Mouse (Mus musculus): ENCODE results near the gene Stx6. TPM values are rescaled to one million over a fixed set of nuclear protein-coding genes. Genes with fewer than 3 reads are reported as not detected.

Stx6 gene
- polyA plus RNA-seq, 1 experiment from 2014 or later, result 8.5 TPM

DNA sequence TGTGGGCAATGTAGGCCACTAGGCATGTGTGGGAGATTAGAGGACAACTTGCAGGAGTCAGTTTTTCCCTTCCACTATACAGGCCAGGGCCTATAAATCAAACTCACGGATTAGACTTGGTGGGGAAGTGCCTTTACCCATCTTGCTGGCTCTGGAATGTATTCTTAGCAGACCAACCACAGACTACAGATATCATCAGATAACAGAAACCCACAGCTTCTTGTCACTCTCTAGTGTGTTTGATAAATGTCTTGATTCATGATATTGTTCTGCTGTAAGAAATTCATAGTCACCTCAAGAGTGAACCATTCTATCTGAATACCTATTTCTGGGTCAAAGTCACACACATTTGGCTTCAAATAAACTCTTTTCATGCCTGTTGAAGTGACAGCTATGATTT is 38.8 kb upstream of the Stx6 start:
- Histone ChIP-seq H3K27me3 (ENCODE audit: insufficient read depth, low read length) (no peaks in the 10 kb centered on the region), H3K4me3 (ENCODE audit: low read depth, low read length) (no peak overlapping the region), H3K9me3 (ENCODE audit: low read length) (no peaks in the 10 kb centered on the region), H3K4me1 (ENCODE audit: insufficient read depth) (no peaks in the 10 kb centered on the region), H3K27ac (ENCODE audit: low read depth) (no peak overlapping the region), H3K9ac (replicated peaks) (no peak overlapping the region), H3K36me3 (replicated peaks; ENCODE audit: insufficient read depth, low read length) (no peaks in the 10 kb centered on the region), H3K4me2 (ENCODE audit: low read depth, low read length) (no peak overlapping the region)
- no peak for TF ChIP-seq CTCF (IDR thresholded peaks at IDR 0.05; ENCODE audit: low read depth)
- no peak for DNase-seq
- ATAC-seq, result no peak
- WGBS (ENCODE audit: insufficient replicate concordance), result 64% methylated on average over 1 of the region's 1 CpGs

DNA sequence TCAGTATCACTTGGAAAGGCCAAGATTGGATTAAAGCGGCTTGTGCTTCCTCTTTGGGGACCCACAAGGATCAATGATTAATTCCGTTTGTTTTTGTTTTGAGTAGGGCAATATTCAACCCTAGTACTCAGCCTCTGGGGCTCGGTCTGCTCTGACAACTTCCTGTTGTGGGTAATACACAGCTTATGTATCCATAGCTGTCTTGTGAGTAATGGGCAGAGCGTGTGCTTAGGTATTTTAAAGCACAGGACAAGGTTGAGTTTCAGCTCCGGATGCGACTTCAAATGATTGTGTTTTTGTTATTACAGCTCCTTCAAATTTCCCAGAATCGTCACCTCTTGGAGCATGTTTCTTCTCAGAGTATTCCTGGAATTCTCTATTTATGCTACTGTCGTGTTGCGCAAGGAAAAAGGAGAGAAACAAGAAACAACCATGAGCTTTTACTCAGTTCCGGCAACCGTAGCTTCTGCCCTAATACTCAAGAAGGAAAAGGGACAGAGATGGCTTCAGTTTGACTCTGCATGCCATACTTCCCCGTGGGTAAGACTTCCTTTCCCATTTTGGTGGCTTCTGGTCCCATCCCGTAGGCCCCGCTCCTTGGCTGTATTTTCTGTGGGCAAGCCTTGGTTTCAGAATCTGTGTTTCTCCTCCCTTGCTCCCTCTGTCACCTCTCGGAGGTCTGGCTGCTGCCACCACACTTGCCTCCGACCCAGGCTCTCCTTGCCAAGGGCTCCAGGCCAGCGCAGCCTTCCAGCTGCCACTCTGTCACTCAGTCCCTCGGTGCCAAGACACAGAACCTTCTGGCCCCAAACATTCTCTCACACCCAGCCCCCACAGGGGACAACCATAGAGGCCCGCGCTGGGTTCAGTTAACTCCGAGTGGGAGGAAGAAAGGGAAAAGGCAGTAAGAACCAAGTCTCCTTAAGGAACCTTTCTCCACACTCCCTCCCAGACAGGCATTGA is 36.3 kb upstream of the Stx6 start:
- Histone ChIP-seq H3K4me3 (ENCODE audit: low read depth, low read length) (no peak overlapping the region), H3K9ac (replicated peaks) (no peak overlapping the region), H3K27me3 (ENCODE audit: insufficient read depth, low read length) (no peaks in the 10 kb centered on the region), H3K9me3 (ENCODE audit: low read length) (no peaks in the 10 kb centered on the region), H3K4me2 (ENCODE audit: low read depth, low read length) (no peak overlapping the region), H3K27ac (ENCODE audit: low read depth) (no peak overlapping the region), H3K36me3 (replicated peaks; ENCODE audit: insufficient read depth, low read length) (no peaks in the 10 kb centered on the region), H3K4me1 (ENCODE audit: insufficient read depth) (no peaks in the 10 kb centered on the region)
- ATAC-seq (no peak), DNase-seq (no peak)
- no peak for TF ChIP-seq CTCF (IDR thresholded peaks at IDR 0.05; ENCODE audit: low read depth)
- 70% methylated on average over 21 of the region's 21 CpGs for WGBS (ENCODE audit: insufficient replicate concordance)

DNA sequence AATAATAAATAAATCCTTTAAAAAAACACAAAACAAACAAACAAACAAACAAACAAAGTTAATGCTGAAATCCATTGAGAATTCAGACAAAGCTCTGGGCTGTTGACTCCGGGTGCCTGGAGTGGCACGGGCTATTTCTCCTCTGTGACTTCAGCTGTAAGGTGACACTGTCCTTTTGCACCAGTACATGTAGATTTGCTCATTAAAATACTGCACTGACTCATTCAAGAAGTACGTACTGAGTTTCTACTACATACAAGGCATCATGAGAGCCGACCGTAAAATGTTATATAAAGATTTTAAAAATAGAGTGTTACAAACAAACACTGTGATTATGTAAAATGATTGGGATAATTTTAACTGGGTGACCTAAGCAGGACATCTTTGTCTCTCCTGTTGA is 34.1 kb upstream of the Stx6 start:
- no peaks in the 10 kb centered on the region for H3K36me3 ChIP-seq (replicated peaks; ENCODE audit: insufficient read depth, low read length)
- no peak overlapping the region for H3K27ac ChIP-seq (ENCODE audit: low read depth)
- DNase-seq (no peak), ATAC-seq (no peak)
- H3K4me1 ChIP-seq (ENCODE audit: insufficient read depth), result no peaks in the 10 kb centered on the region
- no peaks in the 10 kb centered on the region for H3K9me3 ChIP-seq (ENCODE audit: low read length)
- H3K27me3 ChIP-seq (ENCODE audit: insufficient read depth, low read length), result no peaks in the 10 kb centered on the region
- H3K9ac ChIP-seq (replicated peaks), result no peak overlapping the region
- TF ChIP-seq CTCF (IDR thresholded peaks at IDR 0.05; ENCODE audit: low read depth) (no peak), EP300 (IDR thresholded peaks at IDR 0.05; ENCODE audit: low read depth) (no peak)
- H3K4me3 ChIP-seq (ENCODE audit: low read depth, low read length), result no peak overlapping the region
- WGBS (ENCODE audit: insufficient replicate concordance), result 88% methylated on average over 5 of the region's 5 CpGs
- no peak overlapping the region for H3K4me2 ChIP-seq (ENCODE audit: low read depth, low read length)

DNA sequence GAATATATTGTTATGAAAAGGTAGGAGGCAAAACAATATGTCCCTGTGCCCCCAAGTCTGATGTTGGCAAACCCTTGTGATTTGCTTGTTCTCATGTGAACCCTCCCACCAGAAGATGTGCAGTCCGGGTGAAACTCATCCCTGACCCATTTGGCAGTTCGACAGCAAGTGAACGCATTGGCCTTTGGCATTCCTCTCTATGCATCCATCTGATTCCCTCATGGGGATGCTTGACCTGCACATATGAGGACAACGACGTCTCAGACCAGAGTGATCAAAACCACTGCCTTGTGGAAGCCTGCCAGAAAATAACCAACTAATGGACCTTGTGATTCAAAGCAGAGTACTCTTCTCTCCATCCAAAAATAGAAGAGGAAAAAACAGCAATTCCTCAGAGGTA is 31.8 kb upstream of the Stx6 start:
- Histone ChIP-seq H3K9me3 (ENCODE audit: low read length) (no peaks in the 10 kb centered on the region), H3K4me1 (ENCODE audit: insufficient read depth) (no peaks in the 10 kb centered on the region), H3K27ac (ENCODE audit: low read depth) (no peak overlapping the region), H3K9ac (replicated peaks) (no peak overlapping the region), H3K36me3 (replicated peaks; ENCODE audit: insufficient read depth, low read length) (no peaks in the 10 kb centered on the region), H3K27me3 (ENCODE audit: insufficient read depth, low read length) (no peaks in the 10 kb centered on the region), H3K4me2 (ENCODE audit: low read depth, low read length) (no peak overlapping the region), H3K4me3 (ENCODE audit: low read depth, low read length) (no peak overlapping the region)
- DNase-seq, result no peak
- ATAC-seq, result no peak
- TF ChIP-seq CTCF (IDR thresholded peaks at IDR 0.05; ENCODE audit: low read depth) (no peak), EP300 (IDR thresholded peaks at IDR 0.05; ENCODE audit: low read depth) (no peak)
- WGBS (ENCODE audit: insufficient replicate concordance), result 84% methylated on average over 5 of the region's 5 CpGs

DNA sequence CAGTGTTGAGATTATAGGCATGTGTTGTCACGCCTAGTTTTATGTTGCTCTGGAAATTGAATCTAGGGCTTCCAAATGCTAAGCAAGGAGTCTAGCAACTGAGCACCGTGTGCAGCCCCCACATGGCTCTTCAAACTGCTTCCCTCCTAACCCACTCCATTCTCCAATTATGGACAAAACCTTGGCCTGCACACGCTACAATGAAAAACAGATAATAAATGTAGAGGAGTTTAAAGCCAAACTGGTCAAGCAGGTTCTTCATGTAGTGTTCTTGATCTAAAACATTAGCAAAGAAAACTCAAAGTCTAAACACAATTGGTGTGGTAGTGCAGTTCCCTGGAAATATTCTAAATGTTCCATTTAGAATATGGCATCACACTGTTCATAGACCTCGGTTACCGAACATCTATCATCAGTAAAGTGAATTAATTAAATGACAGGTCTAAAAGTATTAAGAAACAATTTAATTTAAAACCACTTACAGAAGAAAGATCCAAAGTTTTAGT is 31.0 kb upstream of the Stx6 start:
- Histone ChIP-seq H3K27me3 (ENCODE audit: insufficient read depth, low read length) (no peaks in the 10 kb centered on the region), H3K36me3 (replicated peaks; ENCODE audit: insufficient read depth, low read length) (no peaks in the 10 kb centered on the region), H3K27ac (ENCODE audit: low read depth) (no peak overlapping the region), H3K4me3 (ENCODE audit: low read depth, low read length) (no peak overlapping the region), H3K9me3 (ENCODE audit: low read length) (no peaks in the 10 kb centered on the region), H3K4me2 (ENCODE audit: low read depth, low read length) (no peak overlapping the region), H3K4me1 (ENCODE audit: insufficient read depth) (no peaks in the 10 kb centered on the region), H3K9ac (replicated peaks) (no peak overlapping the region)
- WGBS (ENCODE audit: insufficient replicate concordance), result 80% methylated on average over 5 of the region's 5 CpGs
- no peak for DNase-seq
- ATAC-seq, result no peak
- TF ChIP-seq EP300 (IDR thresholded peaks at IDR 0.05; ENCODE audit: low read depth), result no peak
- no peak for TF ChIP-seq CTCF (IDR thresholded peaks at IDR 0.05; ENCODE audit: low read depth)

DNA sequence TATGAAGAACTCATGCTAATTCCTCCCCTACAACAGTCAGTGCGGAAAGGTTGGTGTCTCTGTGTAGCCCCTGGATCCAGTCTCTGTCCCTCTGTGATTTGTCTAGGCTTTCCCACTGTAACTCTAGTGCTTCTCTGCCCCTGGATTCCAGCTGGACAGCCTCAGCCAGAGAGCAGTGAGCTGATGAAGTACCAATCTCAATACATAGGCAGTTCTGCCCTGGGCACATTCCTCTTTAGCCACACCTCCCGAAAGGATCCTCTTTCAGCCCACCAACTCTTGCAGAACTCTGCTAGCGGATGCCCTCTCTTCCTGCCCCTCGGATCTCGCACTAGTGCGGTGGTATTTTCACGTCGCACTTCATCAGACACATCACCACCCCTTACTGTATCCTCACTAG is 23.6 kb upstream of the Stx6 start:
- Histone ChIP-seq H3K27ac (ENCODE audit: low read depth) (no peak overlapping the region), H3K27me3 (ENCODE audit: insufficient read depth, low read length) (no peaks in the 10 kb centered on the region), H3K9me3 (ENCODE audit: low read length) (no peaks in the 10 kb centered on the region), H3K9ac (replicated peaks) (no peak overlapping the region), H3K4me2 (ENCODE audit: low read depth, low read length) (no peak overlapping the region), H3K36me3 (replicated peaks; ENCODE audit: insufficient read depth, low read length) (no peaks in the 10 kb centered on the region), H3K4me1 (ENCODE audit: insufficient read depth) (no peaks in the 10 kb centered on the region), H3K4me3 (ENCODE audit: low read depth, low read length) (no peak overlapping the region)
- TF ChIP-seq CTCF (IDR thresholded peaks at IDR 0.05; ENCODE audit: low read depth) (no peak), EP300 (IDR thresholded peaks at IDR 0.05; ENCODE audit: low read depth) (no peak)
- ATAC-seq (no peak), DNase-seq (no peak)
- 37% methylated on average over 8 of the region's 8 CpGs for WGBS (ENCODE audit: insufficient replicate concordance)

All from liver, postnatal 0 days (tissue).